Mouse (Mus musculus): ENCODE measurements around the gene Taar7b. TPM values are rescaled to one million over a fixed set of nuclear protein-coding genes. Genes with fewer than 3 reads are reported as not detected.

Gene Taar7b
- polyA plus RNA-seq (2012; rRNA removed), result not detected in 2 replicates

GRCm38 (mm10) chr10:23999639-24000038 lies at the start of gene Taar7b:
Taar7b (plus strand) TSS chr10:23999939.
- Histone ChIP-seq H3K27ac (ENCODE audit: insufficient read depth, low read length) (no peak within 1 kb of the TSS), H3K4me3 (ENCODE audit: insufficient read depth, low read length) (no peak within 1 kb of the TSS), H3K4me1 (ENCODE audit: control insufficient read depth, insufficient read depth, low read length) (no peaks in the 10 kb centered on the region)
- TF ChIP-seq CTCF (IDR thresholded peaks at IDR 0.05; ENCODE audit: extremely low read depth, insufficient read depth, low read length) (no peak), POLR2A (IDR thresholded peaks at IDR 0.05; ENCODE audit: extremely low read depth, insufficient read depth, low read length) (no peak)

- Histone ChIP-seq H3K27ac (ENCODE audit: insufficient read depth, low read length) (no peak overlapping the region), H3K4me1 (ENCODE audit: control insufficient read depth, insufficient read depth, low read length) (no peaks in the 10 kb centered on the region), H3K4me3 (ENCODE audit: insufficient read depth, low read length) (no peak overlapping the region)
- TF ChIP-seq POLR2A (IDR thresholded peaks at IDR 0.05; ENCODE audit: extremely low read depth, insufficient read depth, low read length) (no peak), CTCF (IDR thresholded peaks at IDR 0.05; ENCODE audit: extremely low read depth, insufficient read depth, low read length) (no peak)
These were observed 48.0 kb upstream of the Taar7b start for GRCm38 (mm10) chr10:23951714-23952113.

GRCm38 (mm10) chr10:23959071-23959470 lies 40.7 kb upstream of the Taar7b start:
- H3K4me1 ChIP-seq (ENCODE audit: control insufficient read depth, insufficient read depth, low read length), result no peaks in the 10 kb centered on the region
- no peak overlapping the region for H3K4me3 ChIP-seq (ENCODE audit: insufficient read depth, low read length)
- TF ChIP-seq POLR2A (IDR thresholded peaks at IDR 0.05; ENCODE audit: extremely low read depth, insufficient read depth, low read length) (no peak), CTCF (IDR thresholded peaks at IDR 0.05; ENCODE audit: extremely low read depth, insufficient read depth, low read length) (no peak)
- no peak overlapping the region for H3K27ac ChIP-seq (ENCODE audit: insufficient read depth, low read length)

GRCm38 (mm10) chr10:23960444-23960915 lies 39.3 kb upstream of the Taar7b start, which contains the start of gene Taar4:
Taar4 (plus strand) TSS chr10:23960494.
- no peak within 1 kb of the TSS for H3K27ac ChIP-seq (ENCODE audit: insufficient read depth, low read length)
- no peaks in the 10 kb centered on the region for H3K4me1 ChIP-seq (ENCODE audit: control insufficient read depth, insufficient read depth, low read length)
- no peak within 1 kb of the TSS for H3K4me3 ChIP-seq (ENCODE audit: insufficient read depth, low read length)
- TF ChIP-seq POLR2A (IDR thresholded peaks at IDR 0.05; ENCODE audit: extremely low read depth, insufficient read depth, low read length), result no peak
- TF ChIP-seq CTCF (IDR thresholded peaks at IDR 0.05; ENCODE audit: extremely low read depth, insufficient read depth, low read length), result no peak

GRCm38 (mm10) chr10:23963444-23963843 lies 36.3 kb upstream of the Taar7b start:
- Histone ChIP-seq H3K4me1 (ENCODE audit: control insufficient read depth, insufficient read depth, low read length) (no peaks in the 10 kb centered on the region), H3K4me3 (ENCODE audit: insufficient read depth, low read length) (no peak overlapping the region), H3K27ac (ENCODE audit: insufficient read depth, low read length) (no peak overlapping the region)
- TF ChIP-seq CTCF (IDR thresholded peaks at IDR 0.05; ENCODE audit: extremely low read depth, insufficient read depth, low read length), result no peak
- TF ChIP-seq POLR2A (IDR thresholded peaks at IDR 0.05; ENCODE audit: extremely low read depth, insufficient read depth, low read length), result no peak

- H3K27ac ChIP-seq (ENCODE audit: insufficient read depth, low read length), result no peak overlapping the region
- TF ChIP-seq CTCF (IDR thresholded peaks at IDR 0.05; ENCODE audit: extremely low read depth, insufficient read depth, low read length), result no peak
- TF ChIP-seq POLR2A (IDR thresholded peaks at IDR 0.05; ENCODE audit: extremely low read depth, insufficient read depth, low read length), result no peak
- no peak overlapping the region for H3K4me3 ChIP-seq (ENCODE audit: insufficient read depth, low read length)
- H3K4me1 ChIP-seq (ENCODE audit: control insufficient read depth, insufficient read depth, low read length), result no peaks in the 10 kb centered on the region
These were observed 34.7 kb upstream of the Taar7b start for GRCm38 (mm10) chr10:23964921-23965610.

GRCm38 (mm10) chr10:23970656-23971165 lies 29.0 kb upstream of the Taar7b start, which contains the start of gene Taar5:
Taar5 (plus strand) TSS chr10:23970706.
- Histone ChIP-seq H3K27ac (ENCODE audit: insufficient read depth, low read length) (no peak within 1 kb of the TSS), H3K4me1 (ENCODE audit: control insufficient read depth, insufficient read depth, low read length) (no peaks in the 10 kb centered on the region), H3K4me3 (ENCODE audit: insufficient read depth, low read length) (no peak within 1 kb of the TSS)
- TF ChIP-seq POLR2A (IDR thresholded peaks at IDR 0.05; ENCODE audit: extremely low read depth, insufficient read depth, low read length) (no peak), CTCF (IDR thresholded peaks at IDR 0.05; ENCODE audit: extremely low read depth, insufficient read depth, low read length) (no peak)

- no peak for TF ChIP-seq CTCF (IDR thresholded peaks at IDR 0.05; ENCODE audit: extremely low read depth, insufficient read depth, low read length)
- no peak for TF ChIP-seq POLR2A (IDR thresholded peaks at IDR 0.05; ENCODE audit: extremely low read depth, insufficient read depth, low read length)
- Histone ChIP-seq H3K27ac (ENCODE audit: insufficient read depth, low read length) (no peak overlapping the region), H3K4me3 (ENCODE audit: insufficient read depth, low read length) (no peak overlapping the region)
These were observed 28.5 kb upstream of the Taar7b start for GRCm38 (mm10) chr10:23971256-23971655.

GRCm38 (mm10) chr10:23977958-23978357 lies 21.8 kb upstream of the Taar7b start:
- H3K4me1 ChIP-seq (ENCODE audit: control insufficient read depth, insufficient read depth, low read length), result no peaks in the 10 kb centered on the region
- no peak overlapping the region for H3K27ac ChIP-seq (ENCODE audit: insufficient read depth, low read length)
- no peak overlapping the region for H3K4me3 ChIP-seq (ENCODE audit: insufficient read depth, low read length)
- no peak for TF ChIP-seq POLR2A (IDR thresholded peaks at IDR 0.05; ENCODE audit: extremely low read depth, insufficient read depth, low read length)
- no peak for TF ChIP-seq CTCF (IDR thresholded peaks at IDR 0.05; ENCODE audit: extremely low read depth, insufficient read depth, low read length)

More at GRCm38 (mm10) chr10:23971256-23971655, 28.5 kb upstream of the Taar7b start:
- H3K4me1 ChIP-seq (ENCODE audit: control insufficient read depth, insufficient read depth, low read length), result no peaks in the 10 kb centered on the region

Measured in cortical plate, adult 2 months (tissue).